Mouse (Mus musculus): ENCODE measurements around the gene Casp3.

- TF ChIP-seq CTCF (conservative IDR thresholded peaks at IDR 0.05; ENCODE audit: low read length): no peak
- TF ChIP-seq NANOG (IDR thresholded peaks at IDR 0.05; ENCODE audit: borderline replicate concordance, low read length): no peak
Measured at GRCm38 (mm10) chr8:46573446-46573845, 43.6 kb upstream of the Casp3 start.
